Mouse (Mus musculus) layer of hippocampus, postnatal 36 days (tissue): ENCODE results near the gene Ackr1. TPM values are rescaled to one million over a fixed set of nuclear protein-coding genes. Genes with fewer than 3 reads are reported as not detected.

ENCODE experiments used
- total RNA-seq, 2 experiments: library from RNA; stranded (reverse); gene quantifications; 2 replicates each; pipeline ENCODE4 v1.2.3; 2021

The Ackr1 gene
- total RNA-seq, 2 experiments from 2014 or later = 73.7 to 76.2 TPM

Other genes with a start within 250 kb of the Ackr1 start
- gene Olfr1408, start 196.4 kb downstream of the Ackr1 start, total RNA-seq = not detected
- gene Olfr1406, start 143.1 kb downstream of the Ackr1 start, total RNA-seq = not detected
- gene Olfr218, start 135.9 kb downstream of the Ackr1 start, total RNA-seq = not detected
- gene Olfr1404, start 121.4 kb downstream of the Ackr1 start, total RNA-seq = not detected
- not detected for gene Fcer1a, start 106.5 kb downstream of the Ackr1 start, total RNA-seq
- gene Olfr418, start 67.7 kb downstream of the Ackr1 start, total RNA-seq = not detected
- gene Mptx2, start 56.0 kb downstream of the Ackr1 start, total RNA-seq = not detected
- 1 to 10 TPM; 2.9 to 3.7 TPM for gene Aim2, start 17.1 kb upstream of the Ackr1 start, total RNA-seq
- 100 to 1,000 TPM; 366 to 384 TPM for gene Cadm3, start 33.9 kb upstream of the Ackr1 start, total RNA-seq
- not detected for gene Ifi206, start 157.3 kb upstream of the Ackr1 start, total RNA-seq
- gene Ifi214, start 202.2 kb upstream of the Ackr1 start, total RNA-seq = not detected